Mouse (Mus musculus) neutrophil, adult 59 days (primary cell): Measurements from ENCODE around the gene Tra2a. TPM values are rescaled to one million over a fixed set of nuclear protein-coding genes. Genes with fewer than 3 reads are reported as not detected.

Experiments used
- total RNA-seq, 2 experiments: library from RNA; stranded (reverse); gene quantifications; 1 replicate in 1 of 2; 2 replicates in 1 of 2; pipeline ENCODE4 v1.2.4; 2023

The Tra2a gene
- 100 to 1,000 TPM; 163 to 182 TPM for total RNA-seq

GRCm38 (mm10) chr6:49263847-49264243 is at the start of gene Tra2a:
Tra2a (minus strand) TSS chr6:49264033.

GRCm38 (mm10) chr6:49214928-49215747 is 48.7 kb downstream of the Tra2a start, which contains the start of gene Igf2bp3:
Igf2bp3 (minus strand) TSS chr6:49214957.

Other genes with a start within 250 kb of the Tra2a start
- under 1 TPM; 0.42 to 0.84 TPM for gene Gpnmb, start 227.5 kb downstream of the Tra2a start, total RNA-seq
- gene Malsu1, start 190.2 kb downstream of the Tra2a start, total RNA-seq = 10 to 100 TPM; 19.2 to 20.8 TPM
- gene Igf2bp3, start 49.1 kb downstream of the Tra2a start, total RNA-seq = not detected
- gene Ccdc126, start 55.2 kb upstream of the Tra2a start, total RNA-seq = 10 to 100 TPM; 14.2 to 16.2 TPM
- 1 to 10 TPM; 3.1 TPM for gene Fam221a, start 103.7 kb upstream of the Tra2a start, total RNA-seq
- under 1 TPM in 1 of 2 experiments, not detected in 1; 0.13 TPM for gene Stk31, start 131.6 kb upstream of the Tra2a start, total RNA-seq